Mouse (Mus musculus): Measurements from ENCODE around the gene D430042O09Rik.
A peak's percentile ranks its signal among the peaks of the same experiment; 100 is the strongest.

DNA sequence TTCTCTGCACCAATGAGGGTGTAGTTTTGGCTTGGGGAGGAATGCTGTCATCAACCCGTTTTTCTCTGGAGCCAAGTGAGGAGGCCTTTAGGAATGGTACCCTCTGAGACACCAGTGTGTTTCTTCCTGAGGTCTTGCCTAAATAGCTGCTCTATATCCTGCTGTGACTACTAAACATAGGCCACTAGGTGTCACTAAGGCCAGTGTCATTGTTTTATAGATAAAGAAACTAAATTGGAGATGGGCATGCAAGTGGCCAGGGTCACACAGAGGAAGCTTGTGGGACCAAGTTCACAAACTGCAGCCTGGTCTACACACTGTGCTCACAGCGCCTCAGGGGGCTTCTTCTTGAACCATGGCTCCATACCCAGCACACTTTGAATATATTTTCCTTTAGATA, 112.5 kb downstream of the D430042O09Rik start:
- TF ChIP-seq CTCF (conservative IDR thresholded peaks at IDR 0.05 in 1 of 2, IDR thresholded peaks at IDR 0.05 in 1 of 2; ENCODE audit: low read depth in 2 of 2, low read length in 2 of 2) (peak in 1 of 2 experiments; percentile 65; a peak in 2 of 4 replicates), SIN3A (IDR thresholded peaks at IDR 0.05; ENCODE audit: low read length) (no peak), CHD2 (IDR thresholded peaks at IDR 0.05; ENCODE audit: low read length) (no peak), MAX (IDR thresholded peaks at IDR 0.05; ENCODE audit: low read length) (no peak), RCOR1 (conservative IDR thresholded peaks at IDR 0.05; ENCODE audit: low read depth, low read length) (no peak), POLR2A (IDR thresholded peaks at IDR 0.05; ENCODE audit: low read depth, low read length) (no peak), E2F4 (IDR thresholded peaks at IDR 0.05; ENCODE audit: insufficient replicate concordance, low read depth, low read length) (no peak), RAD21 (IDR thresholded peaks at IDR 0.05; ENCODE audit: low read depth, low read length) (peak; percentile 64), MEF2A (IDR thresholded peaks at IDR 0.05; ENCODE audit: borderline replicate concordance, low read depth, low read length) (no peak), NRF1 (IDR thresholded peaks at IDR 0.05; ENCODE audit: low read depth, low read length) (no peak), ZC3H11A (IDR thresholded peaks at IDR 0.05; ENCODE audit: low read depth, low read length) (no peak), SMC3 (IDR thresholded peaks at IDR 0.05; ENCODE audit: low read depth, low read length) (peak; percentile 61)
